Mouse (Mus musculus) cerebral cortex, adult 2 months (tissue): Measurements from ENCODE around the gene D8Ertd738e.

Source experiments
- WGBS: fragments of 180-500 bp; shearing (Covaris S2); methylation state at CpG from one replicate; pipeline ENCODE4 v1.1.7; 2018; 5-methylcytosine and 5-hydroxymethylcytosine counted together

Gene D8Ertd738e

GRCm38 (mm10) chr8:84236410-84236997 lies 13.0 kb downstream of the D8Ertd738e start:
- under 1% methylated on average over 30 of the region's 30 CpGs for WGBS

- whole genome bisulfite sequencing: 7% methylated on average over 10 of the region's 10 CpGs
Observed at GRCm38 (mm10) chr8:84235746-84236409, 13.6 kb downstream of the D8Ertd738e start.

GRCm38 (mm10) chr8:84233055-84233454 lies 16.5 kb downstream of the D8Ertd738e start:
- 81% methylated on average over 2 of the region's 2 CpGs for WGBS

GRCm38 (mm10) chr8:84230735-84231134 lies 18.8 kb downstream of the D8Ertd738e start:
- WGBS: 80% methylated on average over 17 of the region's 17 CpGs

GRCm38 (mm10) chr8:84223322-84224029 lies 26.0 kb downstream of the D8Ertd738e start:
- WGBS: 84% methylated on average over 21 of the region's 21 CpGs

GRCm38 (mm10) chr8:84222566-84223165 lies 26.9 kb downstream of the D8Ertd738e start:
- WGBS: 74% methylated on average over 9 of the region's 9 CpGs

- 72% methylated on average over 7 of the region's 7 CpGs for WGBS
Observed at GRCm38 (mm10) chr8:84220105-84220504, 29.4 kb downstream of the D8Ertd738e start.

GRCm38 (mm10) chr8:84218143-84218542 lies 31.4 kb downstream of the D8Ertd738e start:
- WGBS: 94% methylated on average over 5 of the region's 5 CpGs

GRCm38 (mm10) chr8:84217206-84217605 lies 32.3 kb downstream of the D8Ertd738e start:
- WGBS: 90% methylated on average over 11 of the region's 11 CpGs

GRCm38 (mm10) chr8:84213277-84213676 lies 36.2 kb downstream of the D8Ertd738e start:
- 89% methylated on average over 4 of the region's 4 CpGs for WGBS

- 88% methylated on average over 31 of the region's 31 CpGs for WGBS
Observed at GRCm38 (mm10) chr8:84211881-84212563, 37.5 kb downstream of the D8Ertd738e start.

- 81% methylated on average over 3 of the region's 3 CpGs for WGBS
Observed at GRCm38 (mm10) chr8:84211202-84211601, 38.3 kb downstream of the D8Ertd738e start.

- 37% methylated on average over 34 of the region's 34 CpGs for WGBS
Observed at GRCm38 (mm10) chr8:84210167-84210791, 39.2 kb downstream of the D8Ertd738e start.

GRCm38 (mm10) chr8:84208381-84209380 lies 40.8 kb downstream of the D8Ertd738e start:
- 41% methylated on average over 17 of the region's 17 CpGs for WGBS

- WGBS: 40% methylated on average over 7 of the region's 7 CpGs
Observed at GRCm38 (mm10) chr8:84207811-84208210, 41.7 kb downstream of the D8Ertd738e start.

- 92% methylated on average over 3 of the region's 3 CpGs for WGBS
Observed at GRCm38 (mm10) chr8:84206666-84207065, 42.9 kb downstream of the D8Ertd738e start.

- 87% methylated on average over 5 of the region's 5 CpGs for WGBS
Observed at GRCm38 (mm10) chr8:84205073-84205472, 44.4 kb downstream of the D8Ertd738e start.

GRCm38 (mm10) chr8:84203975-84204772 lies 45.3 kb downstream of the D8Ertd738e start:
- WGBS: 53% methylated on average over 13 of the region's 13 CpGs
